Mouse (Mus musculus): ENCODE data around the gene Tes. TPM values are rescaled to one million over a fixed set of nuclear protein-coding genes. Genes with fewer than 3 reads are reported as not detected.

Gene Tes
- total RNA-seq (2021): 1 to 10 TPM; 2.3 to 4.0 TPM
- polyA plus RNA-seq (2012; rRNA removed): 3.3 and 3.9 TPM in 2 replicates
- long read RNA-seq, transcript Tes-202 (7 exons, 2,440 nt): major isoform, 7 of 9 reads
- long read RNA-seq, partial matches to known transcripts: 1 of 9 reads
- long read RNA-seq, other reads (novel, unspliced or antisense): 1 of 9 reads

DNA sequence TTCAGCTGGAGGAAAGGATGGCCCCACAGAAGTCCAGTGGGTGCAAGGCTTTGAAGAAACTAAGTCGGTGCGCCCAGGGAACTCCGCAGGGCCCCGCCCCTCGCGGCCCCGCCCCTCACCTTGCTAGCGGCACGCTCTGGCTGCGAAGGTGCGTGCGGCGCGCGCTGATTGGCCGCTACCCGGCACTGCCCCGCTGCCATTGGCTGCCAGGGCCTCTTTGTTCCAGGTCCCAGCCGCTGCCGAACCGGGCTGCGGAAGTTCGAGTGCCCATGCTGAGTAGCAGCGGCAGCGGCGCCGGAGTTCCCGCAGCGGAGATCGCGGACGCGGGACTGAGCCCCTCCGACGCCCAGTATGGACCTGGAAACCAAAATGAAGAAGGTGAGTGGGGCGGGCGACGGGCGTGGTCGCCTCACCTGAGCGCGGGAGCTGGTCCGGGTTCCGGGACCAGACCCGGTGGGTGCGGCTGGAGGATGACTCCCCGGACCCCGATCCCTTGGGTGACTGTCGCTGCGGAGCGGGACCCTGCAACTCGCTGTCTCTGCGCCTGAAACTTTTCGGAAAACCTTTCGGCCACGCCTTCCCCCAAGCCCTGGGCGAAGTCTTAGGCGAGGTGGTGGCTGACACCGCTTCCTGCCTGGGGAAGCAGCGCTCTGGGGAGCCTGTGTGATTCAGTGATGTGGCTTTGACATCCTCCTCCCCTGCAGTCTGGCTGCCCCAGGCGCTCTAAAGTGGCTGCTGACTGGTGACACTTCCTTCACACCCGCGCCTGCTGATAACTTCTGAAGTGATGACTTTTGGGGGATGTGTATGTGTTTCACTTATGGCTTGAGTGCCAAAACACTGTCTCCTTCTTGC is at the start of gene Tes:
Tes (plus strand) TSS at position 214 of the 855 bp plus-strand sequence.
- DNase-seq: peak; percentile 76 to 86
- peaks cover 4% of the 10 kb centered on the region; the same call in 1 of the 2 replicates for H3K27me3 ChIP-seq (ENCODE audit: control insufficient read depth, insufficient read depth, low read length)
- no peaks in the 10 kb centered on the region for H3K36me3 ChIP-seq (ENCODE audit: control insufficient read depth, insufficient read depth, low read length)
- H3K9ac ChIP-seq (ENCODE audit: low read depth, low read length): peak within 1 kb of the TSS; percentile 54
- peak within 1 kb of the TSS; percentile 62 for H3K27ac ChIP-seq
- H3K4me1 ChIP-seq (ENCODE audit: control insufficient read depth, insufficient read depth, low read length): peaks cover 2% of the 10 kb centered on the region; the same call in 1 of the 2 replicates
- TF ChIP-seq CTCF (IDR thresholded peaks at IDR 0.05): no peak
- TF ChIP-seq POLR2A (IDR thresholded peaks at IDR 0.05; ENCODE audit: insufficient read depth, low read depth, low read length): no peak
- TF ChIP-seq EP300 (IDR thresholded peaks at IDR 0.05; ENCODE audit: insufficient read depth, low read depth, low read length): no peak
- intact Hi-C loops (cut with DNase I): loop anchor here (2.0 kb wide), 1 partner anchor 14 kb away; no protein-coding TSS in a partner anchor
- peak within 1 kb of the TSS; percentile 69 for H3K4me3 ChIP-seq
- H3K79me2 ChIP-seq (replicated peaks; ENCODE audit: control insufficient read depth, insufficient read depth, low read length): no peaks in the 10 kb centered on the region
- WGBS: 1% methylated on average over 63 of the region's 63 CpGs

DNA sequence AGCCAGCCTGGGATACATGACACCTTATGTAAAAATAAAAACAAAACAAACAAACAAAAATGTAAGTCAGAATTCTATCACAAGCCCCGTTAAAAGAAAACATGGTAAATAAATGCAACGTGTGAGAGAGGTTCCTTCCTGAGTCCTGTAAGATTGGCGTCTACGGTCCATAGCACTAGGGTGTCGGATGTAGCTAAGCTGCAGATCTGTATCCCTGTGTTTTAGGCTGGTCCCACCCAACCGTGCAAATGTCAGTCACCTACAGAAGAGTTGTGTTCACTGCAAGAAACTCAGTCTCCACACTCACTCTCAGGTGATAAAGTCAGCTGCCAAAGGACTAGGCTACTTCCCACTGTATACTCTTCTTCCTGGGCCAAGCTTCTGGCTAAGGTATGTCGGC is 39.1 kb upstream of the Tes start:
- H3K4me1 ChIP-seq (ENCODE audit: control insufficient read depth, insufficient read depth, low read length): no peaks in the 10 kb centered on the region
- WGBS: 56% methylated on average over 7 of the region's 7 CpGs

DNA sequence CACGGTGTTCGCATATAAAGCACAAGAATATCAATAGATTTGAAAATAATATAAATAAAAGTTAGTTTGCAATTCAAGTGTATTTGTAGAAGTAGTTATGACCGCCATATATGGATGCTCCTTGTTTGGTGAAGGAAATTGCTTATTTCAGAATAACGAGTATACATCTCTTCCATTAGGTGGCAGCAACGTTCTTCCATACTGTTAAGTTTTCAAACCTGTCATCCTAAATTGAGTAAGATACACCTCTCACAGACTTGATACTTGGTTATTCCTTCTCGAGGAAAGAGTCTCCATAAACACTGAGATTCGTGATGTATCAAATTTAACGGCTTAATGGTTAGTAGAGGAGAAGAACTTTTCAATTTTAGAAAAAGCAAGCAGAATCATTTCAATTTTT is 37.4 kb upstream of the Tes start:
- Histone ChIP-seq H3K27me3 (ENCODE audit: control insufficient read depth, insufficient read depth, low read length) (no peaks in the 10 kb centered on the region), H3K79me2 (replicated peaks; ENCODE audit: control insufficient read depth, insufficient read depth, low read length) (no peaks in the 10 kb centered on the region), H3K36me3 (ENCODE audit: control insufficient read depth, insufficient read depth, low read length) (no peaks in the 10 kb centered on the region), H3K4me1 (ENCODE audit: control insufficient read depth, insufficient read depth, low read length) (no peaks in the 10 kb centered on the region), H3K9ac (ENCODE audit: low read depth, low read length) (no peak overlapping the region), H3K27ac (no peak overlapping the region), H3K4me3 (no peak overlapping the region)
- DNase-seq: no peak
- TF ChIP-seq EP300 (IDR thresholded peaks at IDR 0.05; ENCODE audit: insufficient read depth, low read depth, low read length) (no peak), CTCF (IDR thresholded peaks at IDR 0.05) (peak; percentile 85)
- intact Hi-C loops (cut with DNase I): loop anchor here (1.0 to 5.0 kb wide), 3 partner anchors 61 to 562 kb away; no protein-coding TSS in a partner anchor
- 11% methylated on average over 8 of the region's 8 CpGs for whole genome bisulfite sequencing

More for the DNA sequence above, 39.1 kb upstream of the Tes start:
- intact Hi-C loops (cut with DNase I): loop anchor here (5.0 kb wide), 1 partner anchor 336 kb away; no protein-coding TSS in a partner anchor
- no peak overlapping the region for H3K27ac ChIP-seq
- DNase-seq: no peak
- H3K4me3 ChIP-seq: no peak overlapping the region
- no peaks in the 10 kb centered on the region for H3K79me2 ChIP-seq (replicated peaks; ENCODE audit: control insufficient read depth, insufficient read depth, low read length)
- TF ChIP-seq CTCF (IDR thresholded peaks at IDR 0.05) (no peak), EP300 (IDR thresholded peaks at IDR 0.05; ENCODE audit: insufficient read depth, low read depth, low read length) (no peak), POLR2A (IDR thresholded peaks at IDR 0.05; ENCODE audit: insufficient read depth, low read depth, low read length) (no peak)
- no peak overlapping the region for H3K9ac ChIP-seq (ENCODE audit: low read depth, low read length)
- H3K27me3 ChIP-seq (ENCODE audit: control insufficient read depth, insufficient read depth, low read length): no peaks in the 10 kb centered on the region
- H3K36me3 ChIP-seq (ENCODE audit: control insufficient read depth, insufficient read depth, low read length): no peaks in the 10 kb centered on the region

DNA sequence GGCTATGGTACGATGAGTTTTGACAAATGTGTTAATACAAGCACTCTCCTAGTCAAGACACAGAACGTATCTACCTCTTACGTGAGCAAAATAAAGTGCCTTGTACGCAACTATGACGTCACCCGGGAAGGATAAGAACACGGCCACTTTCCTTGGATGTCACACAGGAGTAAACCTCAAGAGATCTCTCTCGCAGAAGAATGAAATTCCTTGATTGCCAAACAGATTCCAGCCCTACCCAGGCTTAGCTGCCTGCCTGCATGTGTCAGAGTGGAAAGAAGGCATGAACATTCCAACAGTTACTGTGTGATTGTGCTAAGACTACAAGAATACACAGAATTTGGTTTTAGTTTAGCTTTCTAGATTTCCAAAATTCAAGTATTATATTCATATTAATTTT is 36.1 kb upstream of the Tes start:
- intact Hi-C loops (cut with DNase I): loop anchor here (5.0 kb wide), 1 partner anchor 333 kb away; no protein-coding TSS in a partner anchor
- H3K27me3 ChIP-seq (ENCODE audit: control insufficient read depth, insufficient read depth, low read length): no peaks in the 10 kb centered on the region
- no peaks in the 10 kb centered on the region for H3K36me3 ChIP-seq (ENCODE audit: control insufficient read depth, insufficient read depth, low read length)
- no peaks in the 10 kb centered on the region for H3K79me2 ChIP-seq (replicated peaks; ENCODE audit: control insufficient read depth, insufficient read depth, low read length)
- H3K9ac ChIP-seq (ENCODE audit: low read depth, low read length): no peak overlapping the region
- TF ChIP-seq EP300 (IDR thresholded peaks at IDR 0.05; ENCODE audit: insufficient read depth, low read depth, low read length): no peak
- TF ChIP-seq CTCF (IDR thresholded peaks at IDR 0.05): no peak
- TF ChIP-seq POLR2A (IDR thresholded peaks at IDR 0.05; ENCODE audit: insufficient read depth, low read depth, low read length): no peak
- H3K27ac ChIP-seq: no peak overlapping the region
- DNase-seq: no peak
- WGBS: 71% methylated on average over 8 of the region's 8 CpGs
- no peak overlapping the region for H3K4me3 ChIP-seq
- H3K4me1 ChIP-seq (ENCODE audit: control insufficient read depth, insufficient read depth, low read length): no peaks in the 10 kb centered on the region

DNA sequence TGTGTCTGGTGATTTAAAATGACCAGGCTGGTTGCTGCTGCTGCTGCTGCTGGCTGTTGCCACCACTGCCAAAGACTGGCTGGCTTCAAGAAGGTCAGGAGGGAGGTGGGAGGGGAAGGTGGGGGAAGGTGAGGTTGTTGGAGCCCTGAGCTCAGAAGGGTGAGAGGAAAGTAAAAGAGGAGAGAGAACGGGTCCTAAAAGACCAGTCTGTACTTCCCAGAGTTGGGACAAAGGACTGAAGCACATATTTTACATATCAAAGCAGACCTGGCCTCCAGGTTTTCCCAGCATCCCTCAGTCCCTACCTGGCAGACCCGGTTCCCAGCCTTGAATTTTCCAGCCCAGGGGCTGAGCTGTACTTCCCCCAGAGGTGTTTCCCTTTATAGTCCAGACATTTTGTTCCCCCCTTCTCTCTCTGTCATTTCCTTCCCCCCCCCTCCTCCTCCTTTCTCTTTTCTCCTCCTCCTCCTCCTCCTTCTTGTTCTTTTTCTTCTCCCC is 32.7 kb upstream of the Tes start:
- Histone ChIP-seq H3K27ac (no peak overlapping the region), H3K9ac (ENCODE audit: low read depth, low read length) (no peak overlapping the region), H3K4me3 (no peak overlapping the region), H3K79me2 (replicated peaks; ENCODE audit: control insufficient read depth, insufficient read depth, low read length) (no peaks in the 10 kb centered on the region), H3K27me3 (ENCODE audit: control insufficient read depth, insufficient read depth, low read length) (no peaks in the 10 kb centered on the region), H3K36me3 (ENCODE audit: control insufficient read depth, insufficient read depth, low read length) (no peaks in the 10 kb centered on the region), H3K4me1 (ENCODE audit: control insufficient read depth, insufficient read depth, low read length) (no peaks in the 10 kb centered on the region)
- DNase-seq: no peak
- TF ChIP-seq POLR2A (IDR thresholded peaks at IDR 0.05; ENCODE audit: insufficient read depth, low read depth, low read length) (no peak), EP300 (IDR thresholded peaks at IDR 0.05; ENCODE audit: insufficient read depth, low read depth, low read length) (no peak)
- intact Hi-C loops (cut with DNase I): no loop called here
- 23% methylated on average over 2 of the region's 2 CpGs for WGBS

DNA sequence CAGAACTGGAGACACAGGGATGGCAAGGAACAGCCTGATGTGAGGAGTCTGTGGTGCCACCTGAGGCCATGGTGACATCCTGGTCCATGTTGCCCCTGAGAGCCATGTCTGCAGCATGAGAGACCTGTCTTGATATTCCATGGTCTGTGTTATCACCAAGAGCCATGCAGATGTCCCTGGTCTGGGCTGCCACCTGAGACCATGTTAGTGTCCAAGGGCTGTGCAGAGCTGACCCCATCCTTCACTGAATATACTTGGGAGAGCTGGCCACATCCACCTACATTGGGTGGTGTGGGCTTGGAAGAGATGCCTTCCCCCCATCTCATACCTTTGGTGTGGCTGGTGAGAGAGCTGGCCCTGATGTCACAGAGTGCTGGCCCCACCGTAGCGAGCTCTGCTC is 30.9 kb upstream of the Tes start:
- Histone ChIP-seq H3K27me3 (ENCODE audit: control insufficient read depth, insufficient read depth, low read length) (no peaks in the 10 kb centered on the region), H3K79me2 (replicated peaks; ENCODE audit: control insufficient read depth, insufficient read depth, low read length) (no peaks in the 10 kb centered on the region), H3K9ac (ENCODE audit: low read depth, low read length) (no peak overlapping the region), H3K36me3 (ENCODE audit: control insufficient read depth, insufficient read depth, low read length) (no peaks in the 10 kb centered on the region), H3K4me3 (no peak overlapping the region), H3K27ac (no peak overlapping the region), H3K4me1 (ENCODE audit: control insufficient read depth, insufficient read depth, low read length) (no peaks in the 10 kb centered on the region)
- WGBS: 81% methylated on average over 2 of the region's 2 CpGs
- TF ChIP-seq EP300 (IDR thresholded peaks at IDR 0.05; ENCODE audit: insufficient read depth, low read depth, low read length) (no peak), CTCF (IDR thresholded peaks at IDR 0.05) (no peak), POLR2A (IDR thresholded peaks at IDR 0.05; ENCODE audit: insufficient read depth, low read depth, low read length) (no peak)
- intact Hi-C loops (cut with DNase I): no loop called here
- DNase-seq: no peak

All from heart, adult 2 months (tissue).